Mouse (Mus musculus): ENCODE data around the gene Glis1. TPM values are rescaled to one million over a fixed set of nuclear protein-coding genes. Genes with fewer than 3 reads are reported as not detected.
A peak's percentile ranks its signal among the peaks of the same experiment; 100 is the strongest.

Gene Glis1
- polyA plus RNA-seq, 1 experiment from 2014 or later: 6.3 TPM

DNA sequence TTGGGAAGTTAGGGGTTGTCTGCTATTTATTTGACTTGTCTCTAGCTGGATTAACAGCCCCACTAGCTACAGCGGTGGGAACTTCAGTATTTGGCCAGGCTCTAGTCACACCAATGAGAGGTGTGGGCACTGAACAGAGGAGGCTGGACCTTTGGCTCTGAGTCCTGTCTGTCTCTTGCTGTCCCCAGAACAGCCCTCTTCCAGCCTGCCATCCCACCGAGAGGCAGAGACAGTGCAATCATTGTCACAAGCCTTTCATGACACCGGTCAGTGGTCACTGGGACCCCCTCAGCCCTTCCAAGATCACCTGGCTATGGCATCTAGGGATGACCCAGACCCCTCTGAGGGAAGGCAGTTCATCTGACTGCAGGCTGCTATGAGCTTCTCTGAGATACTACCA lies 104.6 kb downstream of the Glis1 start:
- WGBS: 69% methylated on average over 3 of the region's 3 CpGs
- no peaks in the 10 kb centered on the region for H3K27me3 ChIP-seq (ENCODE audit: insufficient read depth, poor library complexity, severe bottlenecking)
- no peaks in the 10 kb centered on the region for H3K36me3 ChIP-seq
- DNase-seq (ENCODE audit: low spot score): no peak
- no peak overlapping the region for H3K4me3 ChIP-seq
- H3K4me1 ChIP-seq (replicated peaks): peaks cover 20% of the 10 kb centered on the region
- H3K9me3 ChIP-seq: no peaks in the 10 kb centered on the region
- peak overlapping the region; percentile 12; the same call in 1 of the 2 replicates for H3K27ac ChIP-seq

DNA sequence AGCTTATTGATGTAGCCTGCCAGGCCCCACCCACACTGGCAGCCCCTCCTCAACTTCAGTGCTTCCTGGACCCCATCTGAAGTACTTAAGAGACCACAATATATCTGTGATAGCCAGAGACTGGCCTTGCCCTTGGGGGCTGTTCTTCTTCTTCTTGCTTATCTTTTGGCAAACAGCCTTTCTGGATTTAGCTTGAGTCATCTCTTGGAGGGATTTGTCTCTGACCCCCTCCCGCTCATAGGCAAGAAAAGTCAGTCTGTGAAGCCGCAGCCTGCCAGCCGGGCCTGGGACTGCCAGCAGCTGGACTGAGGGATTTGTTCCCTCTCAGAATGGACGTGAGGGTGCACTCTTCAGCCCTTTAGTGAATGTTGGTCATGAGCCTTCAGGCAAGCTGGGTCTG lies 107.4 kb downstream of the Glis1 start:
- 78% methylated on average over 4 of the region's 4 CpGs for WGBS
- DNase-seq (ENCODE audit: low spot score): no peak
- H3K36me3 ChIP-seq: no peaks in the 10 kb centered on the region

DNA sequence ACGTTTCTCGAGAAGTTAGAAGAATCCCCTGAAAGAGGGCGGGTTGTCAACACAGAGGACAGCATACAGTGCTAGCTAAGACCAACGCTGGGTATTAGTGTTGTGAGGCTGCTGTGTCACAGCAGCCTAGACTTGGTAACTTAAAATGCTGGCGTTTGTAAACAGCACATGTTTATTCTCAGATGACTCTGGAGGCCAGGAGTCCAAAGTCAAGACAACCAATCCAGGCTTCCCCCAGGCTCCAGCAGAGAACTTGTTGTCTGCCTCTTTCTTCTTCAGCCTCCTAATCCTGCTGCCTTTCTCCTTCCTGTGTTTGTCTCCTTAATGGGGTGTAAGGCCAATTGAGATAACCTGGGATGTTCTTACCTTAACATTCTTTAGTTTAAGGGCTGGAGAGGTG lies 110.5 kb downstream of the Glis1 start:
- DNase-seq (ENCODE audit: low spot score): no peak
- Histone ChIP-seq H3K4me1 (replicated peaks) (peaks cover 9% of the 10 kb centered on the region; the same call in 1 of the 2 replicates), H3K4me3 (no peak overlapping the region), H3K36me3 (no peaks in the 10 kb centered on the region), H3K9me3 (no peaks in the 10 kb centered on the region), H3K27ac (no peak overlapping the region), H3K27me3 (ENCODE audit: insufficient read depth, poor library complexity, severe bottlenecking) (no peaks in the 10 kb centered on the region)
- WGBS: 84% methylated on average over 5 of the region's 5 CpGs

More for the DNA sequence above, 107.4 kb downstream of the Glis1 start:
- peaks cover 27% of the 10 kb centered on the region for H3K4me1 ChIP-seq (replicated peaks)
- no peak overlapping the region for H3K4me3 ChIP-seq
- no peaks in the 10 kb centered on the region for H3K27me3 ChIP-seq (ENCODE audit: insufficient read depth, poor library complexity, severe bottlenecking)
- H3K9me3 ChIP-seq: no peaks in the 10 kb centered on the region
- H3K27ac ChIP-seq: no peak overlapping the region

GRCm38 (mm10) chr4:107545726-107546125 lies 111.3 kb downstream of the Glis1 start:
- no peaks in the 10 kb centered on the region for H3K36me3 ChIP-seq
- H3K27me3 ChIP-seq (ENCODE audit: insufficient read depth, poor library complexity, severe bottlenecking): no peaks in the 10 kb centered on the region
- 76% methylated on average over 1 of the region's 1 CpGs for WGBS
- H3K4me1 ChIP-seq (replicated peaks): peaks cover 14% of the 10 kb centered on the region; the same call in 1 of the 2 replicates
- no peak overlapping the region for H3K27ac ChIP-seq
- DNase-seq (ENCODE audit: low spot score): no peak
- no peaks in the 10 kb centered on the region for H3K9me3 ChIP-seq
- no peak overlapping the region for H3K4me3 ChIP-seq

DNA sequence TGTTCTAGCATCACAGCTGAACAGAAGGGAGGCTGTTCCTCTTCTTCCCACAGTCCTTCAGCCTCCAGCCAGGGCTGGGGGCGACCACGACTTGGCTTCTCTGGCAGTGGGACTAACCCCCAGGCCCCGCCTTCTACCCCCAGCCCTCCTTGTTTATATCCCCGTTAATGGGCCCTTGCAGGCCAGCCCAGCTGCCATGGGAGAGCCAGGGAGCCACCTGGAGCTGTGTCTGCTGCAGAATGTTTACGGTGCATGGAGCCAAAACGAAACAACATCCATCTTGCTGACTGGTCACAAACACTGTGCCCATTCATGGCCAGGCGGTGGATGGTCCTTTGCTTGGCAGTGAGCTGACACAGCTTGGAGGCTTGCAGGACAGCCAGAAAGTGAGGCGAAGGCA lies 112.1 kb downstream of the Glis1 start:
- DNase-seq (ENCODE audit: low spot score): no peak
- peaks cover 15% of the 10 kb centered on the region; the same call in 1 of the 2 replicates for H3K4me1 ChIP-seq (replicated peaks)
- no peaks in the 10 kb centered on the region for H3K9me3 ChIP-seq
- H3K4me3 ChIP-seq: no peak overlapping the region
- H3K36me3 ChIP-seq: no peaks in the 10 kb centered on the region
- WGBS: 63% methylated on average over 8 of the region's 8 CpGs
- peak overlapping the region; percentile 3; the same call in 1 of the 2 replicates for H3K27ac ChIP-seq
- H3K27me3 ChIP-seq (ENCODE audit: insufficient read depth, poor library complexity, severe bottlenecking): no peaks in the 10 kb centered on the region

GRCm38 (mm10) chr4:107550096-107550495 lies 115.7 kb downstream of the Glis1 start:
- WGBS: 94% methylated on average over 10 of the region's 10 CpGs
- DNase-seq (ENCODE audit: low spot score): no peak
- Histone ChIP-seq H3K27ac (no peak overlapping the region), H3K36me3 (no peaks in the 10 kb centered on the region), H3K4me3 (no peak overlapping the region), H3K4me1 (replicated peaks) (peaks cover 19% of the 10 kb centered on the region; the same call in 1 of the 2 replicates), H3K27me3 (ENCODE audit: insufficient read depth, poor library complexity, severe bottlenecking) (no peaks in the 10 kb centered on the region), H3K9me3 (no peaks in the 10 kb centered on the region)

- Histone ChIP-seq H3K36me3 (no peaks in the 10 kb centered on the region), H3K27ac (no peak overlapping the region), H3K9me3 (no peaks in the 10 kb centered on the region), H3K4me3 (no peak overlapping the region), H3K27me3 (ENCODE audit: insufficient read depth, poor library complexity, severe bottlenecking) (no peaks in the 10 kb centered on the region), H3K4me1 (replicated peaks) (peaks cover 19% of the 10 kb centered on the region; the same call in 1 of the 2 replicates)
- DNase-seq (ENCODE audit: low spot score): no peak
- 77% methylated on average over 3 of the region's 3 CpGs for WGBS
Observed at GRCm38 (mm10) chr4:107550546-107550945, 116.2 kb downstream of the Glis1 start.

DNA sequence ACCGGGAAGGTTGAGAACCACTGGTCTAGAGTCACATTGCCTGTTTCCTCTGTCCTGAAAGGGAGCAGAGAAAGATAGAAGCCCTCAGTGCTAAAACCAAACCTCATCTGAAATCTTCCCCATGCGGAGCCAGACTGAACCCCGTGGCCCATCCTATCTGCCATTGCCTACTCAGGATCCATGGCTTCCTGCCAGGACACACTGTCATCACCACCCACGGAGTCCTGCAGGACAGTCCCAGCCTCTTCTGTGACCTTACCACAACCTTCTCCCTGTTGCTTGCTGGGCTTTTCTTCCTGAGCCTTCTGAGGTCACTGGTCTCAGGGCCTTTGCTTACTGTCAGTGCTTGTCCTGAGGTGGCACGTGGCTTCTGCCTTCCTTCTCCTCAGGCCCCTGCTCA lies 118.3 kb downstream of the Glis1 start:
- 70% methylated on average over 5 of the region's 5 CpGs for WGBS
- Histone ChIP-seq H3K4me1 (replicated peaks) (peaks cover 17% of the 10 kb centered on the region), H3K27me3 (ENCODE audit: insufficient read depth, poor library complexity, severe bottlenecking) (no peaks in the 10 kb centered on the region), H3K4me3 (no peak overlapping the region), H3K9me3 (no peaks in the 10 kb centered on the region), H3K36me3 (no peaks in the 10 kb centered on the region), H3K27ac (no peak overlapping the region)
- no peak for DNase-seq (ENCODE audit: low spot score)

DNA sequence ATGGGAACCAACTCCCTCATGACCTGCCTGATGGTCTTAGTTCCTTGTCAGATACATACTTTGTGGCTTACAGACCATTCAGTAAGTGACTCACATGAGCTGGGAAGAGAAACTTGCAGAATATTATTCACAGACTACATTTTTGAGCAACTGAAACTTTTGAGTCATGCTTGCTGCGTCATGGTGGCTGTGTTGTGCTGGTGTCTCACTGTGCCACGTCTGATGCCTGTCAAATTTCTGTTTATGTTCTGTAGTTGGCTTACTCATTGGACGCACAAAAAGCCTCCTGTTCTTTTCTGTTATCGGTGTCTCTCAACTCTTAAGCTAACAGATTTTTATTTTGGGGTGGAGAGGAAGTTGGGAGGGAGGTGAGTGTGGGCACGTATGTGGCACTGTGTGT lies 119.4 kb downstream of the Glis1 start:
- Histone ChIP-seq H3K9me3 (no peaks in the 10 kb centered on the region), H3K27me3 (ENCODE audit: insufficient read depth, poor library complexity, severe bottlenecking) (no peaks in the 10 kb centered on the region), H3K27ac (no peak overlapping the region), H3K4me1 (replicated peaks) (peaks cover 17% of the 10 kb centered on the region), H3K36me3 (no peaks in the 10 kb centered on the region), H3K4me3 (no peak overlapping the region)
- no peak for DNase-seq (ENCODE audit: low spot score)
- 80% methylated on average over 5 of the region's 5 CpGs for WGBS

DNA sequence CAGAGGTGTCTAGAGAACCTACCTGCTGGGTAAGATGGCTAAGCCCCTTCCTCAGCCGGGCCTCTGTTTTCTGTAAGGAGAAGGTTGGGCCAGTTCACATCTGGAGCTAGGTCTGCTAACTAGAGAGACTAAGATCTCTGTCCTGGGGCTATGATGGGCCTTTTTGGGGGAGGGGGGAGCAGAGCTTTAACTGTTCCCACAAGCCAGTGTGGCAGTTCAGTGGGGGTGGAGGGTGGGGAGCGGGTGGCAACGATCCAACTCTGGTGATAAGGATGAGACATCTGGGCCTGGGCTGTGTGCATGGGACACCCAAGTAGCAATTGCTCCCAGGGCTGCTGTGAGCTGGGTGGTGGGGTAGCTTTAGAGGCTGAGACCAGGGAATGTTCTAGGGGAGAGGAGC lies 124.4 kb downstream of the Glis1 start:
- no peak for DNase-seq (ENCODE audit: low spot score)
- Histone ChIP-seq H3K36me3 (no peaks in the 10 kb centered on the region), H3K9me3 (no peaks in the 10 kb centered on the region), H3K4me3 (no peak overlapping the region), H3K27ac (no peak overlapping the region), H3K27me3 (ENCODE audit: insufficient read depth, poor library complexity, severe bottlenecking) (no peaks in the 10 kb centered on the region), H3K4me1 (replicated peaks) (peaks cover 9% of the 10 kb centered on the region)
- WGBS: 78% methylated on average over 3 of the region's 3 CpGs

- no peak for DNase-seq (ENCODE audit: low spot score)
- Histone ChIP-seq H3K27ac (no peak overlapping the region), H3K4me3 (no peak overlapping the region), H3K27me3 (ENCODE audit: insufficient read depth, poor library complexity, severe bottlenecking) (no peaks in the 10 kb centered on the region), H3K36me3 (no peaks in the 10 kb centered on the region), H3K9me3 (no peaks in the 10 kb centered on the region), H3K4me1 (replicated peaks) (peaks cover 15% of the 10 kb centered on the region)
- WGBS: 73% methylated on average over 2 of the region's 2 CpGs
Observed at GRCm38 (mm10) chr4:107561056-107561455, 126.7 kb downstream of the Glis1 start.

GRCm38 (mm10) chr4:107568159-107568558 lies 133.8 kb downstream of the Glis1 start:
- DNase-seq (ENCODE audit: low spot score): peak; percentile 25
- no peak overlapping the region for H3K4me3 ChIP-seq
- no peaks in the 10 kb centered on the region for H3K9me3 ChIP-seq
- 67% methylated on average over 21 of the region's 21 CpGs for WGBS
- peaks cover 62% of the 10 kb centered on the region for H3K4me1 ChIP-seq (replicated peaks)
- H3K27ac ChIP-seq: peak overlapping the region; percentile 80
- peaks cover 39% of the 10 kb centered on the region for H3K27me3 ChIP-seq (ENCODE audit: insufficient read depth, poor library complexity, severe bottlenecking)
- no peaks in the 10 kb centered on the region for H3K36me3 ChIP-seq

DNA sequence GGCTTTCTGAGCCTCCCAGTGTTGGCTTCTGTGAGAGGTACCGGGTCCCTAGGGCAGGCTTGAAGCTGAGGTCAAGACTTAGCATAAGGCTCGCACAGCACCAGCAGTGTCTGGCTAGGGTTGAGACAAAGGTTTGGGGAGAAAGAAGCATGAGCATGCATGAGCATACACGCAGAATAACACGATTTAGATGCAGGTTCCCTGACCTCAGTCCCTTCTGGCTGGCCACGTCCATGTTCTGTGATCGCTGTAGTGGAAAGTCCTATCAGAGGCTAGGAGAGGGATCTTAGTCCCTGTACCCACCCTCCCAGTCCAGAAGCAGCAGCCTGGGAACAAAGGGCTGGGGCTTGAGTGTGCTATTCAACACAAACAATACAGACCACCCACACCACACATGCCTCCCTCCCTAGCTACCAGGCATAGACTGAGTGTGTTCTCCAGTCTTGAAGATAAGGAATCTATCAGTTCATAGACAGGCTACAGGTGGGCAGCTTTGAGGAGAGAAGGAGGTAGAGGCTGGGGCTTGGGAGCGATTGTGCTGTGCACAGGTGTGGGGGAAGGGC lies 134.6 kb downstream of the Glis1 start:
- peak; percentile 50 for DNase-seq (ENCODE audit: low spot score)
- peaks cover 62% of the 10 kb centered on the region for H3K4me1 ChIP-seq (replicated peaks)

More for the DNA sequence above, 134.6 kb downstream of the Glis1 start:
- Histone ChIP-seq H3K27me3 (ENCODE audit: insufficient read depth, poor library complexity, severe bottlenecking) (peaks cover 39% of the 10 kb centered on the region), H3K9me3 (no peaks in the 10 kb centered on the region), H3K27ac (peak overlapping the region; percentile 80), H3K4me3 (no peak overlapping the region), H3K36me3 (no peaks in the 10 kb centered on the region)
- 44% methylated on average over 7 of the region's 7 CpGs for WGBS

Measured in hindbrain, embryonic 10.5 days (tissue).